Mouse (Mus musculus) neural tube, embryonic 14.5 days (tissue): ENCODE data around the gene Ppp1r3a. TPM values are rescaled to one million over a fixed set of nuclear protein-coding genes. Genes with fewer than 3 reads are reported as not detected.
"Not testable (repeated sequence)": the region's sequence is repeated elsewhere in the genome, so short reads cannot be mapped to it uniquely, and the experiment has no call there.

ENCODE experiments used
- ATAC-seq: fragments of 200-750 bp; cut with Nextera tagmentation; 2 replicates; pipeline ENCODE4 v1.8.0; 2017; ENCODE audit warnings: low read depth, mild to moderate bottlenecking, moderate TSS enrichment, moderate library complexity
- H3K27ac ChIP-seq: fragments of 300-500 bp; sonication (generic); 2 replicates; pipeline ENCODE4 v1.5.1; 2014; ENCODE audit warnings: low read depth, mild to moderate bottlenecking, control low read depth, low read length, moderate library complexity, mixed read lengths
- H3K27me3 ChIP-seq: fragments of 300-500 bp; sonication (generic); 2 replicates; pipeline ENCODE4 v1.6.1; 2014; ENCODE audit warnings: low read length; ENCODE audit not compliant: control insufficient read depth, insufficient read depth
- H3K36me3 ChIP-seq: fragments of 300-500 bp; sonication (generic); 2 replicates; pipeline ENCODE4 v1.6.1; 2014; ENCODE audit warnings: low read length, mixed read lengths; ENCODE audit not compliant: control insufficient read depth, insufficient read depth
- H3K4me1 ChIP-seq: fragments of 300-500 bp; sonication (generic); 2 replicates; pipeline ENCODE4 v1.6.1; 2014; ENCODE audit warnings: low read length; ENCODE audit not compliant: control insufficient read depth, insufficient read depth
- H3K4me2 ChIP-seq: fragments of 300-500 bp; sonication (generic); 2 replicates; pipeline ENCODE4 v1.6.1; 2014; ENCODE audit warnings: mild to moderate bottlenecking, low read depth, low read length, control low read depth
- H3K4me3 ChIP-seq: fragments of 300-500 bp; sonication (generic); 2 replicates; pipeline ENCODE4 v1.5.1; 2014; ENCODE audit warnings: low read depth, low read length, control low read depth, mixed read lengths
- H3K9ac ChIP-seq: fragments of 300-500 bp; sonication (generic); replicated peaks from 2 replicates; pipeline ENCODE4 v1.6.1; 2014; ENCODE audit warnings: low read depth, mild to moderate bottlenecking, control low read depth, low read length, mixed read lengths
- H3K9me3 ChIP-seq: fragments of 300-500 bp; sonication (generic); 2 replicates; pipeline ENCODE4 v1.6.1; 2016; ENCODE audit warnings: low read length; ENCODE audit not compliant: control insufficient read depth
- WGBS: fragments of 180-500 bp; shearing (Covaris S2); extraction: QIAGEN DNeasy Blood & Tissue Kit; methylation state at CpG from one replicate; pipeline ENCODE4 v1.1.7; 2014; 5-methylcytosine and 5-hydroxymethylcytosine counted together
- polyA plus RNA-seq: library from polyadenylated mRNA; unstranded; fragments of >200 nt; fragmentation: Nextera tagmentation; extraction: Ambion mirVana; gene quantifications from 2 replicates; pipeline ENCODE4 v1.2.1, GENCODE M21; 2014

Ppp1r3a gene
- polyA plus RNA-seq, 1 experiment from 2014 or later: not detected

GRCm38 (mm10) chr6:14667651-14668050 is 87.4 kb downstream of the Ppp1r3a start:
- 82% methylated on average over 2 of the region's 2 CpGs for WGBS
- H3K27me3 ChIP-seq, H3K36me3 ChIP-seq, H3K9ac ChIP-seq, H3K9me3 ChIP-seq, H3K4me3 ChIP-seq, H3K4me2 ChIP-seq, ATAC-seq, H3K27ac ChIP-seq, H3K4me1 ChIP-seq: not testable (repeated sequence)

Other genes with a start within 250 kb of the Ppp1r3a start
- 20.4 and 26.1 TPM in 2 replicates for gene Foxp2, start 146.1 kb upstream of the Ppp1r3a start, polyA plus RNA-seq